Mouse (Mus musculus) intestine, embryonic 15.5 days (tissue): ENCODE measurements around the gene 2510009E07Rik. TPM values are rescaled to one million over a fixed set of nuclear protein-coding genes. Genes with fewer than 3 reads are reported as not detected.

Experiments used
- ATAC-seq: fragments of 200-750 bp; cut with Nextera tagmentation; 2 replicates; pipeline ENCODE4 v1.8.0; 2017; ENCODE audit warnings: moderate TSS enrichment, moderate library complexity
- H3K27ac ChIP-seq: fragments of 300-500 bp; sonication (generic); 2 replicates; pipeline ENCODE4 v1.5.1; 2015; ENCODE audit warnings: mild to moderate bottlenecking, inconsistent platforms
- H3K27me3 ChIP-seq: fragments of 300-500 bp; sonication (generic); replicated peaks from 2 replicates; pipeline ENCODE4 v1.6.1; 2015; ENCODE audit warnings: inconsistent platforms
- H3K36me3 ChIP-seq: fragments of 300-500 bp; sonication (generic); 2 replicates; pipeline ENCODE4 v1.6.1; 2015; ENCODE audit warnings: inconsistent platforms
- H3K4me1 ChIP-seq: fragments of 300-500 bp; sonication (generic); replicated peaks from 2 replicates; pipeline ENCODE4 v1.6.1; 2015; ENCODE audit warnings: inconsistent platforms
- H3K4me2 ChIP-seq: fragments of 300-500 bp; sonication (generic); replicated peaks from 2 replicates; pipeline ENCODE4 v1.6.1; 2015; ENCODE audit warnings: mild to moderate bottlenecking, inconsistent platforms
- H3K4me3 ChIP-seq: fragments of 300-500 bp; sonication (generic); replicated peaks from 2 replicates; pipeline ENCODE4 v1.5.1; 2015; ENCODE audit warnings: inconsistent platforms
- H3K9ac ChIP-seq: fragments of 300-500 bp; sonication (generic); 2 replicates; pipeline ENCODE4 v1.6.1; 2015; ENCODE audit warnings: inconsistent platforms
- H3K9me3 ChIP-seq: fragments of 300-500 bp; sonication (generic); 2 replicates; pipeline ENCODE4 v1.6.1; 2016; ENCODE audit warnings: inconsistent platforms
- WGBS: fragments of 180-500 bp; shearing (Covaris S2); methylation state at CpG from one replicate; pipeline ENCODE4 v1.1.7; 2015; 5-methylcytosine and 5-hydroxymethylcytosine counted together
- polyA plus RNA-seq: library from polyadenylated mRNA; unstranded; fragments of >200 nt; fragmentation: Nextera tagmentation; extraction: Ambion mirVana; gene quantifications from 2 replicates; pipeline ENCODE4 v1.2.1, GENCODE M21; 2015

2510009E07Rik gene
- polyA plus RNA-seq, 1 experiment from 2014 or later, result 17.9 TPM

- no peak overlapping the region for H3K9ac ChIP-seq
- 80% methylated on average over 6 of the region's 6 CpGs for WGBS
- no peak overlapping the region for H3K4me3 ChIP-seq
- no peaks in the 10 kb centered on the region for H3K27me3 ChIP-seq
- no peaks in the 10 kb centered on the region for H3K4me1 ChIP-seq
- H3K9me3 ChIP-seq, result no peaks in the 10 kb centered on the region
- no peak for ATAC-seq
- H3K36me3 ChIP-seq, result no peaks in the 10 kb centered on the region
- no peak overlapping the region for H3K4me2 ChIP-seq
- no peak overlapping the region for H3K27ac ChIP-seq
These were observed 67.2 kb downstream of the 2510009E07Rik start for GRCm38 (mm10) chr16:21627248-21627647.

GRCm38 (mm10) chr16:21625784-21626634 is 68.5 kb downstream of the 2510009E07Rik start:
- H3K9ac ChIP-seq, result no peak overlapping the region
- no peak for ATAC-seq
- no peaks in the 10 kb centered on the region for H3K4me1 ChIP-seq
- no peaks in the 10 kb centered on the region for H3K9me3 ChIP-seq
- H3K27ac ChIP-seq, result no peak overlapping the region
- WGBS, result 76% methylated on average over 6 of the region's 6 CpGs
- H3K4me3 ChIP-seq, result no peak overlapping the region
- no peaks in the 10 kb centered on the region for H3K27me3 ChIP-seq
- H3K4me2 ChIP-seq, result no peak overlapping the region
- H3K36me3 ChIP-seq, result no peaks in the 10 kb centered on the region

GRCm38 (mm10) chr16:21620630-21621029 is 73.8 kb downstream of the 2510009E07Rik start:
- Histone ChIP-seq H3K4me3 (no peak overlapping the region), H3K27ac (no peak overlapping the region), H3K4me1 (0 out of 2 replicates have a peak, but pooled peaks cover 2% of the 10 kb centered on the region), H3K36me3 (no peaks in the 10 kb centered on the region), H3K27me3 (no peaks in the 10 kb centered on the region), H3K4me2 (no peak overlapping the region), H3K9ac (no peak overlapping the region), H3K9me3 (no peaks in the 10 kb centered on the region)
- no peak for ATAC-seq
- WGBS, result 75% methylated on average over 2 of the region's 2 CpGs

- Histone ChIP-seq H3K36me3 (no peaks in the 10 kb centered on the region), H3K27me3 (no peaks in the 10 kb centered on the region), H3K4me3 (no peak overlapping the region), H3K4me1 (0 out of 2 replicates have a peak, but pooled peaks cover 2% of the 10 kb centered on the region), H3K4me2 (no peak overlapping the region), H3K9me3 (no peaks in the 10 kb centered on the region), H3K9ac (no peak overlapping the region), H3K27ac (no peak overlapping the region)
- no peak for ATAC-seq
- WGBS, result 59% methylated on average over 7 of the region's 7 CpGs
These were observed 78.7 kb downstream of the 2510009E07Rik start for GRCm38 (mm10) chr16:21615802-21616201.

GRCm38 (mm10) chr16:21610473-21610872 is 84.0 kb downstream of the 2510009E07Rik start:
- Histone ChIP-seq H3K27me3 (no peaks in the 10 kb centered on the region), H3K4me3 (no peak overlapping the region), H3K9me3 (no peaks in the 10 kb centered on the region), H3K27ac (no peak overlapping the region), H3K36me3 (no peaks in the 10 kb centered on the region), H3K4me1 (peaks cover 9% of the 10 kb centered on the region), H3K9ac (no peak overlapping the region), H3K4me2 (no peak overlapping the region)
- WGBS, result 92% methylated on average over 4 of the region's 4 CpGs
- no peak for ATAC-seq

GRCm38 (mm10) chr16:21608176-21608865 is 86.1 kb downstream of the 2510009E07Rik start:
- H3K9me3 ChIP-seq, result no peaks in the 10 kb centered on the region
- H3K27me3 ChIP-seq, result no peaks in the 10 kb centered on the region
- H3K4me2 ChIP-seq, result no peak overlapping the region
- H3K27ac ChIP-seq, result no peak overlapping the region
- peaks cover 9% of the 10 kb centered on the region for H3K4me1 ChIP-seq
- no peak for ATAC-seq
- 62% methylated on average over 10 of the region's 10 CpGs for WGBS
- no peaks in the 10 kb centered on the region for H3K36me3 ChIP-seq
- no peak overlapping the region for H3K4me3 ChIP-seq
- H3K9ac ChIP-seq, result no peak overlapping the region

- H3K4me3 ChIP-seq, result no peak overlapping the region
- no peak for ATAC-seq
- H3K27ac ChIP-seq, result no peak overlapping the region
- no peaks in the 10 kb centered on the region for H3K27me3 ChIP-seq
- no peaks in the 10 kb centered on the region for H3K36me3 ChIP-seq
- 76% methylated on average over 5 of the region's 5 CpGs for WGBS
- H3K9ac ChIP-seq, result no peak overlapping the region
- H3K4me2 ChIP-seq, result no peak overlapping the region
- H3K9me3 ChIP-seq, result no peaks in the 10 kb centered on the region
- H3K4me1 ChIP-seq, result peaks cover 9% of the 10 kb centered on the region
These were observed 86.8 kb downstream of the 2510009E07Rik start for GRCm38 (mm10) chr16:21607651-21608040.

- Histone ChIP-seq H3K9me3 (no peaks in the 10 kb centered on the region), H3K9ac (no peak overlapping the region), H3K4me2 (no peak overlapping the region), H3K4me1 (peaks cover 9% of the 10 kb centered on the region), H3K36me3 (no peaks in the 10 kb centered on the region), H3K27me3 (no peaks in the 10 kb centered on the region), H3K4me3 (no peak overlapping the region), H3K27ac (no peak overlapping the region)
- no peak for ATAC-seq
- WGBS, result 69% methylated on average over 8 of the region's 8 CpGs
These were observed 87.3 kb downstream of the 2510009E07Rik start for GRCm38 (mm10) chr16:21607021-21607650.

- 83% methylated on average over 6 of the region's 6 CpGs for WGBS
- H3K9me3 ChIP-seq, result no peaks in the 10 kb centered on the region
- no peak overlapping the region for H3K4me3 ChIP-seq
- H3K27ac ChIP-seq, result no peak overlapping the region
- H3K9ac ChIP-seq, result no peak overlapping the region
- H3K4me2 ChIP-seq, result no peak overlapping the region
- H3K27me3 ChIP-seq, result no peaks in the 10 kb centered on the region
- no peak for ATAC-seq
- peaks cover 9% of the 10 kb centered on the region for H3K4me1 ChIP-seq
- no peaks in the 10 kb centered on the region for H3K36me3 ChIP-seq
These were observed 88.0 kb downstream of the 2510009E07Rik start for GRCm38 (mm10) chr16:21606249-21607020.

GRCm38 (mm10) chr16:21604354-21604753 is 90.1 kb downstream of the 2510009E07Rik start:
- Histone ChIP-seq H3K36me3 (no peaks in the 10 kb centered on the region), H3K9me3 (no peaks in the 10 kb centered on the region), H3K4me1 (peaks cover 9% of the 10 kb centered on the region), H3K27ac (no peak overlapping the region), H3K4me2 (no peak overlapping the region), H3K4me3 (no peak overlapping the region), H3K27me3 (no peaks in the 10 kb centered on the region), H3K9ac (no peak overlapping the region)
- ATAC-seq, result no peak
- 64% methylated on average over 6 of the region's 6 CpGs for WGBS
